Mouse (Mus musculus): Measurements from ENCODE around the gene Leo1. TPM values are rescaled to one million over a fixed set of nuclear protein-coding genes. Genes with fewer than 3 reads are reported as not detected.

Gene Leo1
- polyA plus RNA-seq, 1 experiment from 2014 or later: 23.6 TPM

- no peak overlapping the region for H3K27ac ChIP-seq (replicated peaks in 1 of 2; ENCODE audit: control insufficient read depth in 1 of 2, insufficient read depth in 1 of 2, low read depth in 2 of 2, low read length in 2 of 2)
- no peak overlapping the region for H3K4me2 ChIP-seq (ENCODE audit: low read length)
- H3K36me3 ChIP-seq (ENCODE audit: control insufficient read depth, insufficient read depth, low read length): peaks cover 92% of the 10 kb centered on the region
- H3K9me3 ChIP-seq (ENCODE audit: control insufficient read depth, low read length): no peaks in the 10 kb centered on the region
- no peak for ATAC-seq (ENCODE audit: insufficient number of reproducible peaks, insufficient read depth, low FRiP score, low read depth)
- WGBS: 92% methylated on average over 6 of the region's 6 CpGs
- H3K4me1 ChIP-seq (ENCODE audit: control insufficient read depth in 2 of 2, insufficient read depth in 2 of 2, low read length in 2 of 2): no peaks in the 10 kb centered on the region
- no peaks in the 10 kb centered on the region for H3K27me3 ChIP-seq (ENCODE audit: control insufficient read depth, insufficient read depth, low read length)
- H3K9ac ChIP-seq (ENCODE audit: low read length): no peak overlapping the region
- no peak overlapping the region for H3K4me3 ChIP-seq (ENCODE audit: control insufficient read depth in 1 of 2, insufficient read depth in 1 of 2, low read depth in 1 of 2, low read length in 2 of 2)
These were observed 63.0 kb downstream of the Leo1 start for GRCm38 (mm10) chr9:75504311-75504710.

GRCm38 (mm10) chr9:75511236-75511939 lies 70.1 kb downstream of the Leo1 start:
- Histone ChIP-seq H3K4me1 (ENCODE audit: control insufficient read depth in 2 of 2, insufficient read depth in 2 of 2, low read length in 2 of 2) (peaks cover 0 to 8% of the 10 kb centered on the region in 2 experiments; a peak in 1 of 4 replicates), H3K9ac (ENCODE audit: low read length) (no peak overlapping the region), H3K27ac (replicated peaks in 1 of 2; ENCODE audit: control insufficient read depth in 1 of 2, insufficient read depth in 1 of 2, low read depth in 2 of 2, low read length in 2 of 2) (no peak overlapping the region), H3K27me3 (ENCODE audit: control insufficient read depth, insufficient read depth, low read length) (no peaks in the 10 kb centered on the region), H3K4me2 (ENCODE audit: low read length) (no peak overlapping the region), H3K36me3 (ENCODE audit: control insufficient read depth, insufficient read depth, low read length) (peaks cover 81% of the 10 kb centered on the region), H3K4me3 (ENCODE audit: control insufficient read depth in 1 of 2, insufficient read depth in 1 of 2, low read depth in 1 of 2, low read length in 2 of 2) (no peak overlapping the region), H3K9me3 (ENCODE audit: control insufficient read depth, low read length) (no peaks in the 10 kb centered on the region)
- ATAC-seq (ENCODE audit: insufficient number of reproducible peaks, insufficient read depth, low FRiP score, low read depth): no peak
- 43% methylated on average over 8 of the region's 8 CpGs for WGBS

GRCm38 (mm10) chr9:75515464-75516113 lies 74.3 kb downstream of the Leo1 start:
- H3K4me2 ChIP-seq (ENCODE audit: low read length): no peak overlapping the region
- 57% methylated on average over 12 of the region's 12 CpGs for WGBS
- peaks cover 44% of the 10 kb centered on the region for H3K36me3 ChIP-seq (ENCODE audit: control insufficient read depth, insufficient read depth, low read length)
- no peak overlapping the region for H3K9ac ChIP-seq (ENCODE audit: low read length)
- H3K4me1 ChIP-seq (ENCODE audit: control insufficient read depth in 2 of 2, insufficient read depth in 2 of 2, low read length in 2 of 2): peaks cover 0 to 8% of the 10 kb centered on the region in 2 experiments; a peak in 1 of 4 replicates
- H3K27me3 ChIP-seq (ENCODE audit: control insufficient read depth, insufficient read depth, low read length): no peaks in the 10 kb centered on the region
- no peak overlapping the region for H3K27ac ChIP-seq (replicated peaks in 1 of 2; ENCODE audit: control insufficient read depth in 1 of 2, insufficient read depth in 1 of 2, low read depth in 2 of 2, low read length in 2 of 2)
- H3K9me3 ChIP-seq (ENCODE audit: control insufficient read depth, low read length): no peaks in the 10 kb centered on the region
- no peak overlapping the region for H3K4me3 ChIP-seq (ENCODE audit: control insufficient read depth in 1 of 2, insufficient read depth in 1 of 2, low read depth in 1 of 2, low read length in 2 of 2)
- no peak for ATAC-seq (ENCODE audit: insufficient number of reproducible peaks, insufficient read depth, low FRiP score, low read depth)

Other genes starting within 250 kb of the Leo1 start
- gene Myo5c, start 209.5 kb upstream of the Leo1 start, polyA plus RNA-seq (2014; fragmentation: Nextera tagmentation; extraction: Ambion mirVana): 1.8 and 2.9 TPM in 2 replicates
- 66.5 and 68.7 TPM in 2 replicates for gene Gnb5, start 135.2 kb upstream of the Leo1 start, polyA plus RNA-seq (2014; fragmentation: Nextera tagmentation; extraction: Ambion mirVana)
- gene Bcl2l10, start 93.8 kb upstream of the Leo1 start, polyA plus RNA-seq (2014; fragmentation: Nextera tagmentation; extraction: Ambion mirVana): not detected in 2 replicates
- gene Mapk6, start 31.5 kb upstream of the Leo1 start, polyA plus RNA-seq (2014; fragmentation: Nextera tagmentation; extraction: Ambion mirVana): 52.3 and 55.6 TPM in 2 replicates
- 75.0 and 81.6 TPM in 2 replicates for gene Tmod3, start 118.1 kb downstream of the Leo1 start, polyA plus RNA-seq (2014; fragmentation: Nextera tagmentation; extraction: Ambion mirVana)
- 3.2 and 4.1 TPM in 2 replicates for gene Tmod2, start 169.8 kb downstream of the Leo1 start, polyA plus RNA-seq (2014; fragmentation: Nextera tagmentation; extraction: Ambion mirVana)
- gene Lysmd2, start 184.2 kb downstream of the Leo1 start, polyA plus RNA-seq (2014; fragmentation: Nextera tagmentation; extraction: Ambion mirVana): 20.5 and 21.3 TPM in 2 replicates
- gene Scg3, start 242.5 kb downstream of the Leo1 start, polyA plus RNA-seq (2014; fragmentation: Nextera tagmentation; extraction: Ambion mirVana): 0.13 and 0.41 TPM in 2 replicates

Data from heart, embryonic 14.5 days (tissue).